Mouse (Mus musculus) lung, adult 2 months (tissue): Measurements from ENCODE around the gene Ccdc82.

Source experiments
- CTCF ChIP-seq: fragments of 200-500 bp; IDR thresholded peaks from 2 replicates; pipeline ENCODE4 v1.5.1; 2011; ENCODE audit warnings: mild to moderate bottlenecking, low read length, control low read depth; ENCODE audit not compliant: insufficient read depth
- POLR2A ChIP-seq: fragments of 200-500 bp; IDR thresholded peaks from 2 replicates; pipeline ENCODE4 v1.6.1; 2011; ENCODE audit warnings: low read depth, mild to moderate bottlenecking, control low read depth, low read length, borderline replicate concordance; ENCODE audit errors: extremely low read depth

- TF ChIP-seq CTCF = no peak
- no peak for TF ChIP-seq POLR2A
Measured at GRCm38 (mm10) chr9:13206369-13206768, 40.4 kb upstream of the Ccdc82 start.
